Mouse (Mus musculus) liver, embryonic 12.5 days (tissue): ENCODE results near the gene Arid5b. TPM values are rescaled to one million over a fixed set of nuclear protein-coding genes. Genes with fewer than 3 reads are reported as not detected.

Experiments used
- ATAC-seq: fragments of 200-750 bp; cut with Nextera tagmentation; 2 replicates; pipeline ENCODE4 v1.8.0; 2017; ENCODE audit warnings: moderate number of reproducible peaks, mild to moderate bottlenecking, moderate library complexity
- H3K27ac ChIP-seq: fragments of 300-500 bp; sonication (generic); 2 replicates; pipeline ENCODE4 v1.5.1; 2016; ENCODE audit warnings: mild to moderate bottlenecking
- H3K27me3 ChIP-seq: fragments of 300-500 bp; sonication (generic); replicated peaks from 2 replicates; pipeline ENCODE4 v1.6.1; 2016; ENCODE audit warnings: mild to moderate bottlenecking, moderate library complexity
- H3K36me3 ChIP-seq: fragments of 300-500 bp; sonication (generic); 2 replicates; pipeline ENCODE4 v1.6.1; 2016; ENCODE audit warnings: mild to moderate bottlenecking, moderate library complexity
- H3K4me1 ChIP-seq: fragments of 300-500 bp; sonication (generic); 2 replicates; pipeline ENCODE4 v1.6.1; 2016
- H3K4me2 ChIP-seq: fragments of 300-500 bp; sonication (generic); 2 replicates; pipeline ENCODE4 v1.6.1; 2016; ENCODE audit warnings: mild to moderate bottlenecking, moderate library complexity
- H3K4me3 ChIP-seq: fragments of 300-500 bp; sonication (generic); 2 replicates; pipeline ENCODE4 v1.5.1; 2016; ENCODE audit warnings: mild to moderate bottlenecking, moderate library complexity
- H3K9ac ChIP-seq: fragments of 300-500 bp; sonication (generic); 2 replicates; pipeline ENCODE4 v1.6.1; 2016; ENCODE audit warnings: mild to moderate bottlenecking, moderate library complexity
- H3K9me3 ChIP-seq: fragments of 300-500 bp; sonication (generic); replicated peaks from 2 replicates; pipeline ENCODE4 v1.6.1; 2016; ENCODE audit warnings: mild to moderate bottlenecking, moderate library complexity
- WGBS: fragments of 180-500 bp; shearing (Covaris S2); methylation state at CpG from one replicate; pipeline ENCODE4 v1.1.7; 2016; ENCODE audit not compliant: insufficient replicate concordance; 5-methylcytosine and 5-hydroxymethylcytosine counted together
- polyA plus RNA-seq: library from polyadenylated mRNA; unstranded; fragments of >200 nt; fragmentation: Nextera tagmentation; extraction: Ambion mirVana; gene quantifications from 2 replicates; pipeline ENCODE4 v1.2.1, GENCODE M21; 2016

Arid5b gene
- polyA plus RNA-seq, 1 experiment from 2014 or later: 7.2 TPM

- Histone ChIP-seq H3K36me3 (peaks cover 7% of the 10 kb centered on the region; the same call in 1 of the 2 replicates), H3K27me3 (no peaks in the 10 kb centered on the region), H3K9ac (no peak overlapping the region), H3K4me3 (no peak overlapping the region), H3K27ac (no peak overlapping the region), H3K4me2 (no peak overlapping the region), H3K9me3 (no peaks in the 10 kb centered on the region), H3K4me1 (peaks cover 10% of the 10 kb centered on the region)
- WGBS: 73% methylated on average over 7 of the region's 7 CpGs
- ATAC-seq: no peak
Observed at GRCm38 (mm10) chr10:68180721-68181120, 97.8 kb downstream of the Arid5b start.

- Histone ChIP-seq H3K4me2 (no peak overlapping the region), H3K9me3 (no peaks in the 10 kb centered on the region), H3K9ac (no peak overlapping the region), H3K4me3 (no peak overlapping the region), H3K27ac (no peak overlapping the region), H3K27me3 (no peaks in the 10 kb centered on the region), H3K4me1 (peaks cover 10% of the 10 kb centered on the region), H3K36me3 (peaks cover 6% of the 10 kb centered on the region; the same call in 1 of the 2 replicates)
- ATAC-seq: no peak
- 63% methylated on average over 4 of the region's 4 CpGs for WGBS
Observed at GRCm38 (mm10) chr10:68180151-68180550, 98.4 kb downstream of the Arid5b start.

GRCm38 (mm10) chr10:68179741-68180140, 98.8 kb downstream of the Arid5b start:
- peaks cover 10% of the 10 kb centered on the region for H3K4me1 ChIP-seq
- H3K9ac ChIP-seq: no peak overlapping the region
- H3K4me2 ChIP-seq: no peak overlapping the region
- peaks cover 6% of the 10 kb centered on the region; the same call in 1 of the 2 replicates for H3K36me3 ChIP-seq
- ATAC-seq: no peak
- no peaks in the 10 kb centered on the region for H3K9me3 ChIP-seq
- WGBS: 57% methylated on average over 5 of the region's 5 CpGs
- no peak overlapping the region for H3K4me3 ChIP-seq
- H3K27me3 ChIP-seq: no peaks in the 10 kb centered on the region
- no peak overlapping the region for H3K27ac ChIP-seq

- Histone ChIP-seq H3K4me2 (no peak overlapping the region), H3K4me1 (peaks cover 10% of the 10 kb centered on the region), H3K27ac (no peak overlapping the region), H3K9me3 (no peaks in the 10 kb centered on the region), H3K9ac (no peak overlapping the region), H3K4me3 (no peak overlapping the region), H3K36me3 (peaks cover 4% of the 10 kb centered on the region; the same call in 1 of the 2 replicates), H3K27me3 (no peaks in the 10 kb centered on the region)
- no peak for ATAC-seq
- WGBS: 60% methylated on average over 4 of the region's 4 CpGs
Observed at GRCm38 (mm10) chr10:68179339-68179738, 99.2 kb downstream of the Arid5b start.

- 76% methylated on average over 10 of the region's 10 CpGs for WGBS
- no peaks in the 10 kb centered on the region for H3K9me3 ChIP-seq
- no peaks in the 10 kb centered on the region for H3K36me3 ChIP-seq
- no peak overlapping the region for H3K4me3 ChIP-seq
- H3K27me3 ChIP-seq: no peaks in the 10 kb centered on the region
- no peak for ATAC-seq
- no peak overlapping the region for H3K9ac ChIP-seq
- H3K4me1 ChIP-seq: peaks cover 10% of the 10 kb centered on the region
- H3K4me2 ChIP-seq: no peak overlapping the region
- H3K27ac ChIP-seq: no peak overlapping the region
Observed at GRCm38 (mm10) chr10:68177697-68178485, 100.6 kb downstream of the Arid5b start.

- H3K27me3 ChIP-seq: no peaks in the 10 kb centered on the region
- ATAC-seq: no peak
- no peak overlapping the region for H3K9ac ChIP-seq
- H3K36me3 ChIP-seq: no peaks in the 10 kb centered on the region
- no peak overlapping the region for H3K27ac ChIP-seq
- peaks cover 10% of the 10 kb centered on the region for H3K4me1 ChIP-seq
- WGBS: 77% methylated on average over 5 of the region's 5 CpGs
- no peak overlapping the region for H3K4me3 ChIP-seq
- H3K4me2 ChIP-seq: no peak overlapping the region
- no peaks in the 10 kb centered on the region for H3K9me3 ChIP-seq
Observed at GRCm38 (mm10) chr10:68175811-68176210, 102.7 kb downstream of the Arid5b start.

- Histone ChIP-seq H3K4me2 (no peak overlapping the region), H3K27ac (no peak overlapping the region), H3K36me3 (no peaks in the 10 kb centered on the region), H3K9ac (no peak overlapping the region), H3K9me3 (no peaks in the 10 kb centered on the region), H3K4me1 (peaks cover 6% of the 10 kb centered on the region; the same call in 1 of the 2 replicates), H3K4me3 (no peak overlapping the region), H3K27me3 (no peaks in the 10 kb centered on the region)
- WGBS: 78% methylated on average over 9 of the region's 9 CpGs
- ATAC-seq: no peak
Observed at GRCm38 (mm10) chr10:68173634-68174033, 104.9 kb downstream of the Arid5b start.

- Histone ChIP-seq H3K9me3 (no peaks in the 10 kb centered on the region), H3K4me2 (no peak overlapping the region), H3K36me3 (no peaks in the 10 kb centered on the region), H3K4me1 (peaks cover 6% of the 10 kb centered on the region; the same call in 1 of the 2 replicates), H3K4me3 (no peak overlapping the region), H3K27ac (no peak overlapping the region), H3K27me3 (no peaks in the 10 kb centered on the region), H3K9ac (no peak overlapping the region)
- 85% methylated on average over 4 of the region's 4 CpGs for WGBS
- ATAC-seq: no peak
Observed at GRCm38 (mm10) chr10:68172906-68173305, 105.6 kb downstream of the Arid5b start.

- H3K27me3 ChIP-seq: no peaks in the 10 kb centered on the region
- no peaks in the 10 kb centered on the region for H3K9me3 ChIP-seq
- no peaks in the 10 kb centered on the region for H3K36me3 ChIP-seq
- no peak overlapping the region for H3K9ac ChIP-seq
- ATAC-seq: no peak
- no peak overlapping the region for H3K4me2 ChIP-seq
- H3K4me1 ChIP-seq: peaks cover 6% of the 10 kb centered on the region; the same call in 1 of the 2 replicates
- no peak overlapping the region for H3K27ac ChIP-seq
- H3K4me3 ChIP-seq: no peak overlapping the region
- 50% methylated on average over 9 of the region's 9 CpGs for WGBS
Observed at GRCm38 (mm10) chr10:68171974-68172373, 106.6 kb downstream of the Arid5b start.

GRCm38 (mm10) chr10:68168613-68169012, 109.9 kb downstream of the Arid5b start:
- H3K27ac ChIP-seq: no peak overlapping the region
- WGBS: 66% methylated on average over 6 of the region's 6 CpGs

GRCm38 (mm10) chr10:68168141-68168540, 110.4 kb downstream of the Arid5b start:
- no peak for ATAC-seq
- no peak overlapping the region for H3K27ac ChIP-seq

More at GRCm38 (mm10) chr10:68168613-68169012, 109.9 kb downstream of the Arid5b start:
- Histone ChIP-seq H3K36me3 (no peaks in the 10 kb centered on the region), H3K4me1 (peaks cover 15% of the 10 kb centered on the region), H3K9ac (no peak overlapping the region), H3K4me2 (no peak overlapping the region), H3K27me3 (no peaks in the 10 kb centered on the region), H3K4me3 (no peak overlapping the region), H3K9me3 (no peaks in the 10 kb centered on the region)
- no peak for ATAC-seq

GRCm38 (mm10) chr10:68167118-68167517, 111.4 kb downstream of the Arid5b start:
- H3K27ac ChIP-seq: no peak overlapping the region
- no peak overlapping the region for H3K4me3 ChIP-seq
- H3K9me3 ChIP-seq: no peaks in the 10 kb centered on the region
- WGBS: 70% methylated on average over 4 of the region's 4 CpGs
- no peaks in the 10 kb centered on the region for H3K27me3 ChIP-seq
- H3K4me1 ChIP-seq: peaks cover 15% of the 10 kb centered on the region
- ATAC-seq: no peak
- no peak overlapping the region for H3K9ac ChIP-seq
- H3K36me3 ChIP-seq: no peaks in the 10 kb centered on the region
- H3K4me2 ChIP-seq: no peak overlapping the region

More at GRCm38 (mm10) chr10:68168141-68168540, 110.4 kb downstream of the Arid5b start:
- H3K9me3 ChIP-seq: no peaks in the 10 kb centered on the region
- H3K4me2 ChIP-seq: no peak overlapping the region
- no peak overlapping the region for H3K4me3 ChIP-seq
- H3K9ac ChIP-seq: no peak overlapping the region
- no peaks in the 10 kb centered on the region for H3K27me3 ChIP-seq
- 83% methylated on average over 8 of the region's 8 CpGs for WGBS
- no peaks in the 10 kb centered on the region for H3K36me3 ChIP-seq
- peaks cover 15% of the 10 kb centered on the region for H3K4me1 ChIP-seq
